In the genomic region with DNA sequence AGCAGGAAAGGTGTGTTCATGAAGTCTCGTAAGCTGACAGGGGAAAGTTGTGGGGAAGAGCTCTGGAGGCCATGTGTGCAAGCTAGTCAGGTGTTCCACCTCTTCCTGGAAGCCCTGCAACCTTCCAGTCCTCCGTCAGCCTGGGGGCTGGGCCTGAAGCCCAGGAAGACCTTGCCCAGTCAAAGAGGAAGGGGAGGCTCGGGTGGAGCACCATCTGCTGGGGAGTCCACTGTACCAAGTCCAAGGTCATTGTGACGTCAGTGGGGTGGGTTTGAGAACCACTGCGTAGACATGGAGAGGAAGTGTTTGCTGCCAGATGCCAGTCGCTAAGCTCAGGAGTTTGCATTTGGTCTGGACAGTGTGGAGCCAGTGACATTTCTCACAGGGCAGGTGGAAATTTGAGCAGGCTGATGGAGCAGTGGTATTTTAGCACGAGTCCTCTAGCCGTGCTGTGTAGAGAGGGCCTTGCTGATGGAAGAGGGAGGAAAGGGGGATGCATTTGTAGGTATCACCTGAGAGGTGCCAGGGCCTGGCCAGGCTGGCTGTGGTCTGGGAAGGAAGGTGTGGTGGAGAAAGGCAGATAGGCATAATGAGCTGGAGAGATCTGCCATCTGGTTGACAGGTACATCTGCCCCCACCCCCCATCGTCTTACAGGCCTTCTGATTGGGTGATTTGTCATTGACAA, we compare ENCODE assay signal across 10 mouse cellular contexts. TPM values are rescaled to one million over a fixed set of nuclear protein-coding genes. Genes with fewer than 3 reads are reported as not detected.
DNase-seq lines count a peak whose midpoint lies in the region; ATAC-seq and TF ChIP-seq lines count a peak whose summit lies in the region.
"Had no signal": no experiment of that assay in that cellular context is flagged by ENCODE, and none has a peak within 500 bp of the region (broad histone marks: within the 10 kb centered on the region; RNA-seq: fewer than 3 reads in every experiment).

No protein-coding gene starts in this region.

- 0 out of 2 replicates have a peak, but pooled peaks have one; percentile 26 for TF ChIP-seq POLR2A in heart, adult 2 months (IDR thresholded peaks at IDR 0.05; ENCODE audit: insufficient read depth, low read depth, low read length)

- H3K9ac ChIP-seq in heart, adult 2 months (ENCODE audit: low read depth, low read length), result no peak overlapping the region
- H3K9ac ChIP-seq in kidney, embryonic 16.5 days (replicated peaks; ENCODE audit: low read length), result no peak overlapping the region
- H3K9ac ChIP-seq: embryonic facial prominence, embryonic 12.5 days; neural tube, embryonic 13.5 days had no signal

- WGBS in heart, adult 2 months, result 25% methylated on average over 9 of the region's 9 CpGs
- 50% methylated on average over 9 of the region's 9 CpGs for WGBS in kidney, embryonic 16.5 days
- 28% methylated on average over 9 of the region's 9 CpGs for WGBS in macrophage (ENCODE audit: missing documents)

- peaks cover 14% of the 10 kb centered on the region for H3K36me3 ChIP-seq in heart, adult 2 months (ENCODE audit: control insufficient read depth, insufficient read depth, low read length)
- H3K36me3 ChIP-seq in kidney, embryonic 16.5 days (ENCODE audit: insufficient read depth, low read length), result no peaks in the 10 kb centered on the region
- H3K36me3 ChIP-seq in macrophage (ENCODE audit: inconsistent target), result no peaks in the 10 kb centered on the region; the same call in 1 of the 2 replicates

- H3K27ac ChIP-seq in heart, adult 2 months, result peak overlapping the region; percentile 77
- peak overlapping the region; percentile 3 for H3K27ac ChIP-seq in kidney, embryonic 16.5 days (ENCODE audit: low read length)
- H3K27ac ChIP-seq in macrophage, result peak overlapping the region; percentile 95
- H3K27ac ChIP-seq: embryonic facial prominence, embryonic 12.5 days; neural tube, embryonic 13.5 days had no signal

- H3K4me1 ChIP-seq in heart, adult 2 months (ENCODE audit: control insufficient read depth, insufficient read depth, low read length), result peaks cover 59% of the 10 kb centered on the region
- peaks cover 57% of the 10 kb centered on the region for H3K4me1 ChIP-seq in kidney, embryonic 16.5 days (ENCODE audit: insufficient read depth, low read length)

- no peaks in the 10 kb centered on the region for H3K9me3 ChIP-seq in kidney, embryonic 16.5 days (ENCODE audit: low read length)
- H3K9me3 ChIP-seq: embryonic facial prominence, embryonic 12.5 days; neural tube, embryonic 13.5 days had no signal

- H3K27me3 ChIP-seq in heart, adult 2 months (ENCODE audit: control insufficient read depth, insufficient read depth, low read length), result no peaks in the 10 kb centered on the region
- no peaks in the 10 kb centered on the region for H3K27me3 ChIP-seq in kidney, embryonic 16.5 days (ENCODE audit: insufficient read depth, low read length)
- H3K27me3 ChIP-seq: embryonic facial prominence, embryonic 12.5 days; neural tube, embryonic 13.5 days had no signal

- intact Hi-C loops in heart, adult 2 months (cut with DNase I), result no loop called here

- peak; percentile 37; the same call in 1 of the 2 replicates for TF ChIP-seq CTCF in heart, adult 2 months (IDR thresholded peaks at IDR 0.05)

- peak; percentile 68; the same call in 1 of the 2 replicates for TF ChIP-seq EP300 in heart, adult 2 months (IDR thresholded peaks at IDR 0.05; ENCODE audit: insufficient read depth, low read depth, low read length)

- no peak overlapping the region for H3K4me3 ChIP-seq in heart, adult 2 months
- H3K4me3 ChIP-seq in kidney, embryonic 16.5 days (ENCODE audit: low read length), result no peak overlapping the region
- no peak overlapping the region for H3K4me3 ChIP-seq in macrophage (ENCODE audit: inconsistent target)
- H3K4me3 ChIP-seq: embryonic facial prominence, embryonic 12.5 days; neural tube, embryonic 13.5 days had no signal

- DNase-seq in thymus, postnatal 0 days (ENCODE audit: low spot score), result peak; percentile 20
- no peak for DNase-seq in thymus, postnatal 4 days
- DNase-seq in heart, adult 2 months, result peak; percentile 69 to 85
- no peak for DNase-seq in urinary bladder, postnatal 14 days (ENCODE audit: low spot score)
- no peak for DNase-seq in layer of hippocampus, adult 18-20 months (ENCODE audit: low spot score in 2 of 2)
- no peak for DNase-seq in retina, postnatal 1 day

- no peak for ATAC-seq in kidney, embryonic 16.5 days (ENCODE audit: low FRiP score, low TSS enrichment)

- no peak overlapping the region for H3K4me2 ChIP-seq in kidney, embryonic 16.5 days (replicated peaks; ENCODE audit: low read depth, low read length)
- H3K4me2 ChIP-seq: embryonic facial prominence, embryonic 12.5 days; neural tube, embryonic 13.5 days had no signal

- H3K79me2 ChIP-seq in heart, adult 2 months (replicated peaks; ENCODE audit: control insufficient read depth, insufficient read depth, low read length), result peaks cover 20% of the 10 kb centered on the region
- peaks cover 100% of the 10 kb centered on the region for H3K79me2 ChIP-seq in macrophage (ENCODE audit: inconsistent target)

RNA-seq across cellular contexts. Expression of a gene that starts 5.4 kb away (rescaled TPM):
- 415 and 425 TPM in 2 replicates for polyA plus RNA-seq in thymus, postnatal 0 days (2015; fragmentation: Nextera tagmentation; extraction: Ambion mirVana)
- 100 to 1,000 TPM; 342 to 392 TPM for total RNA-seq in heart, adult 2 months (2021)
- 160 and 191 TPM in 2 replicates for polyA plus RNA-seq in heart, adult 2 months (2012; rRNA removed)
- polyA plus RNA-seq in kidney, embryonic 16.5 days (2015; fragmentation: Nextera tagmentation; extraction: Ambion mirVana), result 405 and 415 TPM in 2 replicates
- 100 to 1,000 TPM; 159 to 332 (median 238) TPM for total RNA-seq in macrophage (2018; cell fraction: chromatin; rRNA removed)
- total RNA-seq in macrophage (2018; cell fraction: cytosol; rRNA removed), result 100 to 1,000 TPM; 379 to 591 (median 456) TPM
- total RNA-seq in macrophage (2018; cell fraction: nucleus; rRNA removed), result 100 to 1,000 TPM; 176 to 252 (median 211) TPM
- 485 to 769 TPM (median 513 TPM) in 3 replicates for polyA plus RNA-seq in macrophage (2018)
- total RNA-seq in layer of hippocampus, adult 18-20 months (2021), result 100 to 1,000 TPM; 400 to 403 TPM

Comparison
In these comparisons a context has a peak if more than half of its experiments do, and no peak if none do; other contexts are left out.
1. DNase-seq: peak in thymus, postnatal 0 days (single experiment) and heart, adult 2 months (2 of 2); none in thymus, postnatal 4 days (single experiment), urinary bladder, postnatal 14 days (single experiment), layer of hippocampus, adult 18-20 months (0 of 2) and retina, postnatal 1 day (single experiment).
2. H3K27ac ChIP-seq: peak in every context shown above with its lines; median percentile 95 in macrophage; 77 in heart, adult 2 months; 3 in kidney, embryonic 16.5 days.